Mouse (Mus musculus): Measurements from ENCODE around the gene Pomc.

DNA sequence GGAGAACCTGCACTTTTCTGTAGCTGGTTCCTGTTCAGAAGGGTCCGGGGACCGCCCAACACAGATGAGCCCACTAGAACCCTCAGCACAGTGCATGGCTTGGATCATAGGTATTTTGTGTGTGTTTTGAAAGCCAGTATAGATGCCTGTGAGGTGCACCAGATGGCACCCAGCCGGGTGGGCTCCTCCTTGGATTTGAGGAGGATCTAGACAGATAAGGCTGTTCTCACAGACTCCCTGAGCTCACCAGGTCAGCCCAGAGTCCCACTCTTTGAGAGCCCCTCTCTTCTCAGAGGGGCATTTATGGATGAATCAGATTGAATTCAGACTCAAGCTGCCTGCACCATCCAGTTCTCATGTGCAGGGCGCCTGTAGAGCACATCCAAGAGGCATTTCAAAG is 47.7 kb upstream of the Pomc start:
- TF ChIP-seq CTCF (IDR thresholded peaks at IDR 0.05; ENCODE audit: borderline replicate concordance, insufficient read depth, low read depth, low read length): no peak
- no peak for TF ChIP-seq POLR2A (IDR thresholded peaks at IDR 0.05; ENCODE audit: borderline replicate concordance, insufficient read depth, low read length)

Data from cerebellum, adult 2 months (tissue).